Mouse (Mus musculus): ENCODE results near the gene Epo. TPM values are rescaled to one million over a fixed set of nuclear protein-coding genes. Genes with fewer than 3 reads are reported as not detected.

The Epo gene
- total RNA-seq, 1 experiment = 0.36 TPM

GRCm38 (mm10) chr5:137518436-137518835, 14.6 kb downstream of the Epo start, which contains the start of gene Gigyf1:
Gene Gigyf1, plus strand, starts transcription at chr5:137518548.
- in situ Hi-C loops (cut with MboI; ENCODE audit: low sequenced_read_pairs in 2 of 2, unreplicated experiment in 2 of 2) = no loop called here
- no peak within 1 kb of the TSS for H3K9ac ChIP-seq (ENCODE audit: insufficient read depth, low read depth, low read length, poor library complexity, severe bottlenecking)
- TF ChIP-seq ZC3H11A (IDR thresholded peaks at IDR 0.05; ENCODE audit: borderline replicate concordance, low read depth, low read length) (no peak), ZNF384 (IDR thresholded peaks at IDR 0.05; ENCODE audit: low read depth, low read length) (no peak), CHD2 (IDR thresholded peaks at IDR 0.05; ENCODE audit: low read depth, low read length) (no peak), MAFK (IDR thresholded peaks at IDR 0.05; ENCODE audit: insufficient read depth, low read depth, low read length) (peak; percentile 14; the same call in 1 of the 2 replicates), HCFC1 (IDR thresholded peaks at IDR 0.05; ENCODE audit: borderline replicate concordance, insufficient read depth, low read length) (no peak)
- H3K27ac ChIP-seq (ENCODE audit: insufficient read depth, low read depth, low read length, poor library complexity, severe bottlenecking) = no peak within 1 kb of the TSS
- H3K9me3 ChIP-seq (ENCODE audit: control insufficient read depth, insufficient read depth, low read depth, low read length) = no peaks in the 10 kb centered on the region
- DNase-seq (ENCODE audit: low read depth, low spot score) = no peak
- no peak within 1 kb of the TSS for H3K4me3 ChIP-seq (ENCODE audit: insufficient read depth in 1 of 2, low read depth in 1 of 2, low read length in 2 of 2, poor library complexity in 1 of 2, severe bottlenecking in 1 of 2)
- H3K4me1 ChIP-seq (ENCODE audit: control insufficient read depth in 2 of 2, insufficient read depth in 2 of 2, low read length in 2 of 2, poor library complexity in 1 of 2) = peaks cover 8 to 44% of the 10 kb centered on the region in 2 experiments; a peak in 3 of 4 replicates
- peaks cover 59% of the 10 kb centered on the region for H3K36me3 ChIP-seq (ENCODE audit: control insufficient read depth, insufficient read depth, low read length, poor library complexity, severe bottlenecking)

GRCm38 (mm10) chr5:137514811-137515210, 18.2 kb downstream of the Epo start:
- TF ChIP-seq MAFK (IDR thresholded peaks at IDR 0.05; ENCODE audit: insufficient read depth, low read depth, low read length) (no peak), HCFC1 (IDR thresholded peaks at IDR 0.05; ENCODE audit: borderline replicate concordance, insufficient read depth, low read length) (no peak), CHD2 (IDR thresholded peaks at IDR 0.05; ENCODE audit: low read depth, low read length) (no peak), ZC3H11A (IDR thresholded peaks at IDR 0.05; ENCODE audit: borderline replicate concordance, low read depth, low read length) (no peak), ZNF384 (IDR thresholded peaks at IDR 0.05; ENCODE audit: low read depth, low read length) (no peak)
- Histone ChIP-seq H3K4me1 (ENCODE audit: control insufficient read depth in 2 of 2, insufficient read depth in 2 of 2, low read length in 2 of 2, poor library complexity in 1 of 2) (peaks cover 6 to 23% of the 10 kb centered on the region in 2 experiments; a peak in 2 of 4 replicates), H3K27ac (ENCODE audit: insufficient read depth, low read depth, low read length, poor library complexity, severe bottlenecking) (no peak overlapping the region), H3K36me3 (ENCODE audit: control insufficient read depth, insufficient read depth, low read length, poor library complexity, severe bottlenecking) (peaks cover 25% of the 10 kb centered on the region), H3K4me3 (ENCODE audit: insufficient read depth in 1 of 2, low read depth in 1 of 2, low read length in 2 of 2, poor library complexity in 1 of 2, severe bottlenecking in 1 of 2) (no peak overlapping the region), H3K9me3 (ENCODE audit: control insufficient read depth, insufficient read depth, low read depth, low read length) (no peaks in the 10 kb centered on the region), H3K9ac (ENCODE audit: insufficient read depth, low read depth, low read length, poor library complexity, severe bottlenecking) (no peak overlapping the region)
- in situ Hi-C loops (cut with MboI; ENCODE audit: low sequenced_read_pairs in 2 of 2, unreplicated experiment in 2 of 2) = no loop called here
- no peak for DNase-seq (ENCODE audit: low read depth, low spot score)

- DNase-seq (ENCODE audit: low read depth, low spot score) = no peak
- Histone ChIP-seq H3K4me3 (ENCODE audit: insufficient read depth in 1 of 2, low read depth in 1 of 2, low read length in 2 of 2, poor library complexity in 1 of 2, severe bottlenecking in 1 of 2) (no peak overlapping the region), H3K27ac (ENCODE audit: insufficient read depth, low read depth, low read length, poor library complexity, severe bottlenecking) (no peak overlapping the region), H3K9ac (ENCODE audit: insufficient read depth, low read depth, low read length, poor library complexity, severe bottlenecking) (no peak overlapping the region), H3K9me3 (ENCODE audit: control insufficient read depth, insufficient read depth, low read depth, low read length) (no peaks in the 10 kb centered on the region), H3K4me1 (ENCODE audit: control insufficient read depth in 2 of 2, insufficient read depth in 2 of 2, low read length in 2 of 2, poor library complexity in 1 of 2) (peaks cover 6 to 19% of the 10 kb centered on the region in 2 experiments; a peak in 3 of 4 replicates), H3K36me3 (ENCODE audit: control insufficient read depth, insufficient read depth, low read length, poor library complexity, severe bottlenecking) (peaks cover 19% of the 10 kb centered on the region)
- in situ Hi-C loops (cut with MboI; ENCODE audit: low sequenced_read_pairs in 2 of 2, unreplicated experiment in 2 of 2) = no loop called here
- TF ChIP-seq HCFC1 (IDR thresholded peaks at IDR 0.05; ENCODE audit: borderline replicate concordance, insufficient read depth, low read length) = no peak
- TF ChIP-seq ZC3H11A (IDR thresholded peaks at IDR 0.05; ENCODE audit: borderline replicate concordance, low read depth, low read length) = no peak
These were observed 18.9 kb downstream of the Epo start for GRCm38 (mm10) chr5:137513951-137514721.

GRCm38 (mm10) chr5:137512847-137513794, 19.9 kb downstream of the Epo start:
- in situ Hi-C loops (cut with MboI; ENCODE audit: low sequenced_read_pairs in 2 of 2, unreplicated experiment in 2 of 2) = no loop called here
- DNase-seq (ENCODE audit: low read depth, low spot score) = no peak
- H3K4me3 ChIP-seq (ENCODE audit: insufficient read depth in 1 of 2, low read depth in 1 of 2, low read length in 2 of 2, poor library complexity in 1 of 2, severe bottlenecking in 1 of 2) = no peak overlapping the region
- peaks cover 11% of the 10 kb centered on the region; the same call in 1 of the 2 replicates for H3K36me3 ChIP-seq (ENCODE audit: control insufficient read depth, insufficient read depth, low read length, poor library complexity, severe bottlenecking)
- TF ChIP-seq CHD2 (IDR thresholded peaks at IDR 0.05; ENCODE audit: low read depth, low read length) = no peak
- TF ChIP-seq MAFK (IDR thresholded peaks at IDR 0.05; ENCODE audit: insufficient read depth, low read depth, low read length) = no peak
- TF ChIP-seq HCFC1 (IDR thresholded peaks at IDR 0.05; ENCODE audit: borderline replicate concordance, insufficient read depth, low read length) = no peak
- TF ChIP-seq ZNF384 (IDR thresholded peaks at IDR 0.05; ENCODE audit: low read depth, low read length) = no peak
- no peak for TF ChIP-seq ZC3H11A (IDR thresholded peaks at IDR 0.05; ENCODE audit: borderline replicate concordance, low read depth, low read length)
- H3K9me3 ChIP-seq (ENCODE audit: control insufficient read depth, insufficient read depth, low read depth, low read length) = no peaks in the 10 kb centered on the region
- H3K27ac ChIP-seq (ENCODE audit: insufficient read depth, low read depth, low read length, poor library complexity, severe bottlenecking) = no peak overlapping the region
- H3K9ac ChIP-seq (ENCODE audit: insufficient read depth, low read depth, low read length, poor library complexity, severe bottlenecking) = no peak overlapping the region
- peaks cover 6 to 15% of the 10 kb centered on the region in 2 experiments; a peak in 3 of 4 replicates for H3K4me1 ChIP-seq (ENCODE audit: control insufficient read depth in 2 of 2, insufficient read depth in 2 of 2, low read length in 2 of 2, poor library complexity in 1 of 2)

Measured in ES-E14 (cell line).